Mouse (Mus musculus): ENCODE results near the gene BC049762.

The BC049762 gene

GRCm38 (mm10) chr11:51219396-51219980 is 43.4 kb downstream of the BC049762 start:
- DNase-seq (ENCODE audit: low spot score in 2 of 2) = no peak

GRCm38 (mm10) chr11:51214021-51214420 is 48.8 kb downstream of the BC049762 start:
- DNase-seq (ENCODE audit: low spot score in 2 of 2) = no peak

- DNase-seq (ENCODE audit: low spot score in 2 of 2) = no peak
These were observed 51.4 kb downstream of the BC049762 start for GRCm38 (mm10) chr11:51211426-51211825.

GRCm38 (mm10) chr11:51207758-51208157 is 55.1 kb downstream of the BC049762 start:
- DNase-seq (ENCODE audit: low spot score in 2 of 2) = no peak

Measured in thymus, postnatal 10 days (tissue).